Mouse (Mus musculus) layer of hippocampus, postnatal 25 days (tissue): Measurements from ENCODE around the gene Gtf3c2. TPM values are rescaled to one million over a fixed set of nuclear protein-coding genes. Genes with fewer than 3 reads are reported as not detected.

ENCODE experiments used
- DNase-seq, 2 experiments: peaks; one replicate each; pipeline ENCODE4 v3.0.0; 2022; ENCODE audit warnings: mixed read lengths in 2 of 2, low spot score in 1 of 2; ENCODE audit errors: extremely low spot score in 1 of 2
- total RNA-seq, 2 experiments: library from RNA; stranded (reverse); gene quantifications; 2 replicates each; pipeline ENCODE4 v1.2.3; 2021

Gene Gtf3c2
- total RNA-seq, 2 experiments from 2014 or later, result 50.8 to 77.4 TPM

- no peak for DNase-seq
Measured at GRCm38 (mm10) chr5:31198616-31199320, 18.8 kb upstream of the Gtf3c2 start.

- no peak for DNase-seq
Measured at GRCm38 (mm10) chr5:31198170-31198569, 18.2 kb upstream of the Gtf3c2 start.

- no peak for DNase-seq
Measured at GRCm38 (mm10) chr5:31197072-31197471, 17.1 kb upstream of the Gtf3c2 start.

DNA sequence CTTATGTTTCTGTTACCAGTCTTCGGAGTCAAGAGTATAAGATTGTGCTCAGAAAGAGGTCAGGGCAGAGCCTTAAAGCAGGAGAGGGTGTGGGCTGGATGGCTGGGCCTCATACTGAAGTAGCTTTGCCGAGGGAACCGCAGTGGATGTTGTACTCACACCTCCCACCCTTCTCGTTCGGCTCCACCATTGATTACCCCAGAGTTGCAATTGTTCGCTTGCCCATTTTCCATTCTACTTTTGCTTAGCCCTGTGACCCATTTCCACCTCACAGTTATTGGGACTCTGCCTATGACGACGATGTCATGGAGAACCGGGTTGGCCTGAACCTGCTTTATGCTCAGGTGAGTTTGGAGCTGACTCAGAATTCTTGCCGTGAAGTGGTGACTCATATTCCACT lies 16.3 kb upstream of the Gtf3c2 start:
- DNase-seq, result no peak

GRCm38 (mm10) chr5:31195671-31196070 lies 15.7 kb upstream of the Gtf3c2 start:
- no peak for DNase-seq

DNA sequence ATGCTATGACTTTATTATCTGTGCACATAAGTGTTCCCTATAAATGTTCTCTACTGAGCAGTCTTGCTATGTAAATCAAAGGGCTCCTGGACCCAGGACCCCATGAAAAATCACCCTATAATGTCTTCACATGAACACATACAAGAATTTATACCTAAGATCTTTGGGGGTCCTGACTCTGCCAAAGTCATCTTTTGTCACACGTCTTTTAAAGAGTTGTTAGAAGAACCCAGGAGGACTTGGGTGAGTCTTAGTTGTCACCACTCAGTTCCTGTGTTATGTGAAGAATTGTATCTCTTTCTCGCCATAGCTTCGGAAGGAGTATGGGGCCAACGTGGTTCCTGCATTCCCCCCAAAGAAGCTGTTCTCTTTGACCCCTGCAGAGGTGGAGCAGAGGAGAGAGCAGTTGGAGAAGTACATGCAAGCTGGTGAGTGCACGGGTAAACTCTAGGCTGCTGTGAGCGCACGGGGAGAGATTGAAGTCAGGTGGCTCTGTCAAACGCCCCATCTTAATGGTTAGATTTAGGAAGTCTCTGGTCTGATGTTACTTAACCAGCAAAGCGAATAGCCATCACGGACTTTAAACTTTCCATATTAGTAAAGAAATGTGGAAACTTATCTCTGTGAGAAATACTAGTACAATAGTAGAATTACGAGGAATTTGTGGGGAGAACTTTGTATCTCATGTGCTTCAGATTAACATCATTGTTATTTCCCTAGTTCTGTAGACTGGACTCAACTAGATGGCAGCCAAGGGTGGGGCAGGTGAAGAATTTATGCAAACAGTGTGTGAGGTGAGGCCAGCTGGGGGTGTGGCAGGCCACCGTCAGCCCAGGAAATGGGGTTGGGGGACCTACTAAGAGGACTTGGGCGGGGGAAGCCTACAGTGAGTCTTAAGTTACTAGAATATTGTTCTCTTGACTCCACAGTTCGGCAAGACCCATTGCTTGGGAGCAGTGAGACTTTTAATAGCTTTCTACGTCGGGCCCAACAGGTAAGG lies 14.8 kb upstream of the Gtf3c2 start:
- no peak for DNase-seq

- no peak for DNase-seq
Measured at GRCm38 (mm10) chr5:31193631-31194281, 13.8 kb upstream of the Gtf3c2 start.

- peak; percentile 96 to 98 for DNase-seq
Measured at GRCm38 (mm10) chr5:31192939-31193630, 13.1 kb upstream of the Gtf3c2 start, which contains the start of the genes Snx17 and Eif2b4. Snx17 (plus strand) TSS chr5:31193227. Eif2b4 (minus strand) TSS chr5:31193430.

DNA sequence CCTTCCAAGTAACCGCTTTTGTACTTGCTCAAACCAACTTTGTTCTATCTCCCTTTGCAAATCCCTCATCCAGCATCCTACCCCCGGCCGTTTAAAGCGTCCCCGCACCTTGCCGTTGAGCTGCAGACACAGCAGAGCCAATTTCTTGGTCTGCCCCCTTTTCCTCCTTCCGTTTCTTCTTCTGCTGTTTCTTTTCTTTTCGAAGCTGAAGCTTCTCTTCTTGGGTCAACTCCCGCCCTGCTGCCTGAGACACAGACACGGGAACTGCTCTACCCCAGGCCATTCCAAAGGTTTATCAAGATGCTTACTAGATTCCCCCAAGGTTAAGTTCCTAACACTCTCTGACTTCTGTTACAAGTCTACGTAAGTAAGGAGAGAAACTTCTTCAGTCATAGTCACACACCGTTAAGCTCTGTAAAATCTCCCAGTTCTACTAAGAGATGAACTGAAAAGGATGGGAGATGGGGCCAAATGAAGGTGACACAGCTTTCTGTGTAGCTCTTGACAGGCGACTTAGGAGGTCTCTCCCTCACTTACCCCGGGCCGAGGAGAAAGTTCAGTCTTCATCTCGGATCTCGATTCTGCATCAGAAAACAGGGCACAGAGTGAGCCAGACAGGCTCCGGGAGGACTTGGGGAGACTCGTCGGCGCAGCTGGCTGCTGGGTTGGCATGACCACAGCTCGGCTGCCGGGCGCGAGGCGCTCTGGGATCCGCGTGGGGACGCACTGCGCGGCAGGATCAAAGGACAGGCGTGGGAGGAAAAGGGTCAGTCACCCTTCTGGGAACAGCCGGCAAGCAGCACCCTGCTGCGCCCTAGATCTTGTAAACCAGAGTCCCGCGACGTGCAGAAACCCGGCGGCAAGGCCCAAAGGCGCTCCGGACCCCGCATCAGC lies 12.3 kb upstream of the Gtf3c2 start:
- no peak for DNase-seq

- no peak for DNase-seq
Measured at GRCm38 (mm10) chr5:31190201-31190600, 10.3 kb upstream of the Gtf3c2 start.

DNA sequence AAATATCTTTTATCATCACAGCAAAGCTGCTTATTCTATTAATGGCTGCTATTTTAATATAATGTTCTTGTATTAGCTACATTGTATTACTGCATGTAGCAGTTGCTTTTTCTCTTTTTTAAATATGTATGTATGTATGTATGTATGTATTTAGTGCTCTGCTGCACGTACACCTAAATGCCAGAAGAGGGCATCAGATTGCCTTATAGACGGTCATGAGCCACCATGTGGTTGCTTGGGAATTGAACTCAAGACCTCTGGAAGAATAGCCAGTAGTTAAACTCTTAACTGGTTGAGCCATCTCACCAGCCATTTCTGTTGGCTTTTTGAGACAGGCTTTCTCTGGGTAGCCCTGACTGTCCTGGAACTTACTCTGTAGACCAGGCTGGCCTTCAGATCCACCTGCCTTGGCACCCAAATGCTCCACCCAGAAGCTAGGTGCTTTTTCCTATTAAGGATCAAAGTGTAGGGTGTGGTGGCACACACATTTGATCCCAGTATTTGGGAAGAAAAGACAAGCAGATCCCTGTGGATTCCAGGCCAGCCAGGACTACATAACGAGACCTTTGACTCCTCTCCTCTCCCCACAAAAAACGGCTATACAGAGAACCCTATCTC lies 8.4 kb upstream of the Gtf3c2 start:
- DNase-seq, result no peak

DNA sequence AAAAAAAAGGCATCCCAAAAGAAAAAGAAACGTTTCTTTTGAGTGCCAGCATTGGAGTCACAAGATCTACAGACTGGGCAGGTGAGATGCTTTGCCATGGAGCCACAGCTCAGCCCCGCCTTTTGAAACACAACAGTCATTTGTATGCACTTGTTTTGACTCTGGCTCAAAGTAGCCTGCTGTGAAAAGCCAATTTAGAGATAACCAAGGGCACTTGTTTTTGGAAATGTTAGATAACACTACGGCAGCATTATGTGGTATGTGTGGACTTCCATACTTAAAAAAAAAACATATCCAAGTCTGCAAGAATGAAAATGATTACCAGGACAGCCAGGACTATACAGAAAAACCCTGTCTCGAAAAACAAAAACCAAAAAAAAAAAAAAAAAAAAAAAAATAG lies 3.7 kb upstream of the Gtf3c2 start:
- DNase-seq, result no peak

DNA sequence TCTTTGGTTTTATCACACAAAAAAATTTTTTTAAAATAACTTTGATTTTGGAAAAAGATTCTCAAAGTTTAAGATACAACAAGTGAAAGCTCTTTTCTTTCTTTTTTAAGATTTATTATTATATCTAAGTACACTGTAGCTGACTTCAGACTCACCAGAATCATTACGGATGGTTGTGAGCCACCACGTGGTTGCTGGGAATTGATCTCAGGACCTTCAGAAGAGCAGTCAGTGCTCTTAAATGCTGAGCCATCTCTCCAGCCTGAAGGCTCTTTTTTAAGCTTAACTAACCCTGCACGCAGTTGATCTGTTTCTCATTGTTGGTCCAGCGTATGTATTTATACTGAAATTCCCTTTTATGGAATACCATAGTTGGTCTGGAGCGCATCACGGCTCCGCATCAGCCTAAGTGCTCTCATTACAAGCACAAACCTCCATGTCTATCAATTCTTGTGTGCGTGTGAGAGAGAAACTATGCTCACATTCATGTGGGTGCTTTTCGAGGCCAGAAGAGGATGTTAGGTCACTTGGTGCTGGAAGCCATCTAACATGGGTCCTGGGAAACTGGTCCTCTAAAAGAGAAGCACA lies 1.3 kb upstream of the Gtf3c2 start:
- no peak for DNase-seq

DNA sequence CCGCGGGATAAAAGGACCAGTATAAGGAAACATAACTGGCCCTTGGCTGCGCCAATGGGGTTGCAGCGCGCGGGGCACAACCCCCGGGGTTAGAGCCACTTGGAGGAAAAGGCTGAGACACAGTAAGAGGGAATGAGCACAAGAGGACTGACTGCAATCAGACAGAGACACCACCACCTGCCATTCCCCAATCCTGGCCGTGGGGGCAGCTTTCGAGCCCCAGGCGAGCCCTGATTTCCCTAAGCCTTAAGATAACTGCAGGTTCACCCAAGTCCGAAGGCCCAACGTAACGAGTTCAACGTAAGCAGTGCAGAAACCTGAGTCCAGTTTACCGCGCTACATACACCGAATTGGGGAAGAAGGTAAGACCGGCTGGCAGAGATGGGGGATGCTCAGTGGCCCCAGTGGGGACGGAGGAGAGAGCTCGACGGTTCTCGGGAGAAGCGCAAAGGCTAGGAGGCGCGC lies 611 bp downstream of the Gtf3c2 start:
- no peak for DNase-seq

GRCm38 (mm10) chr5:31168630-31169029 lies 11.3 kb downstream of the Gtf3c2 start:
- no peak for DNase-seq

DNA sequence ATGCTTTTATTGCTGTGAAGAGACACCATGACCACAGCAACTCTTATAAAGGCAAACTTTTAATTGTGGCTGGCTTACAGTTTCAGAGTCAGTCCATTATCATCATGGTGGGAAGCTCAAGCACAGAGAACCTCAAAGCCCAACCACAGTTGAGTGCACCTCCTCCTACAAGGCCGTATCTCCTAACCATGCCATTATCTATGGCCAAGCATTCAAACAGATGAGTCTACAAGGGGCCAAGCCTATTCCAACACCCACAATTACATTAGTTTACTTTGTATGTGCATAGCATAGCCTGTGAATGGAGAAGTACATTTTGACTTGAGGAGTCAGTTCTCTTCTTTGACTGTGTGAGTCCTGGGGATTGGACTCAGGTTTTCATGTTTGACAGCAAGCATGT lies 15.1 kb downstream of the Gtf3c2 start:
- no peak for DNase-seq

- DNase-seq, result no peak
Measured at GRCm38 (mm10) chr5:31162462-31162861, 17.5 kb downstream of the Gtf3c2 start.

- DNase-seq, result peak; percentile 68 to 73
Measured at GRCm38 (mm10) chr5:31154152-31154553, 25.8 kb downstream of the Gtf3c2 start, which contains the start of gene Mpv17. Mpv17 (minus strand) TSS chr5:31154251.
